Mouse (Mus musculus): ENCODE measurements at regions not wholly inside any gene's neighbourhood (a gene's known extent, or its start where the extent isn't known, plus 50 kb on each side); places are given as distances from the start of the nearest gene placed in this dataset.

DNA sequence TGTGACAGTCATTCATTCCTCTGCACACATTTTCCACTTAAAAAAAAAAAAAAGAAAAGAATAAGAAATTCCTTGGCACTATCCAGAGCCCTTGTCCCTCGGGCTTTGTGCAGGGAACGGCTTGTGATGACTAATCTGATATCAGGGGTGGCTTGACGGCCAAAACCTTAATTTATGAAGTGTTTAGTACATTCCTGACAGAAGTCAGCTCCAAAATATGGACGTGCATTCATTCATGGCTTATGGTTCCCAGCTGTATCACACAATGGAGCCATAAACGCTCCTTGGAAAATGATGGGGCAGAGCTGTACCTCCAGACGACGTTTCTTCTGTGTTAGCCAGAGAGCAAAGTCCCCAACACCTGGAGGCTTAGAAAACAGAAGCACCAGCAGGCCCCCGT lies 62.1 kb upstream of the Elac2 start:
- no peak for DNase-seq (ENCODE audit: low read depth, low spot score)

DNA sequence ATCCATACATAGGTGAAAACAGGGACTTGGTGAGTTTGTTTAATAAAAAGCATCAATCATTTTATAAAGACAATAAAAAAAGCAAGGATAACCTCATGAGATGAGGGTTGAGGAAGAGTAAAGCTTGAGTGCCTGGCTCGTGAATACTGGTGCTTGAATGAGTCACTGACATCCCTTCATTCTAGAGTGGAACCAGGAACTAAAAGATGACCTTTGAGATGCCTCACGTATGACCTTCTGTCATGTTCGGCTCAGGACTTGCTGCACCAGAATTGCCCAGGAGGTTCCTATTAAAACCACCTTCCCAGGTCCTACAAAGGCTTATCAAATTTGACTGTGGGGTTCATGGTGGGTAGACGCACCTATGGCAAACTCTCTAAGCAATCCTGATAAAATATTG lies 61.5 kb upstream of the Elac2 start:
- no peak for DNase-seq (ENCODE audit: low read depth, low spot score)

DNA sequence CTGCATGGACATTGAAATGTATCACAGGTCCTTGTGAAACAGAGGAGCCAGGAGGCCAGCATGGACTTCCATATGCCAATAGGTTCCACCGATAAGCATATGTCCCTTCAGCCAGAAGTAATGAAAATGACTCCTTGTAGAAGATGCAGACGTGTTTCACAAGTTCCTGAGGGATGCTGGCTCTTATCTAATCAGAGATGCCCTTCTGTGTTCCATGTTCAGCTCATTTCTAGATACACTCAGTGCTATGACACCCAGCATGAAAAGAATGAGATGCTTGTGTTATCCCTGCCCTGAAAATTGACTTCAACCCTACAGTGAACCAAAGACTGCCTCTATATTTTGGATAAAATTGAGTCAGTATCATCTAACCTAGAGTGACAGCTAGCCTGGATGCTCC lies 53.8 kb upstream of the Elac2 start:
- no peak for DNase-seq (ENCODE audit: low read depth, low spot score)

GRCm38 (mm10) chr11:64925970-64926369 lies 52.9 kb upstream of the Elac2 start:
- DNase-seq (ENCODE audit: low read depth, low spot score): no peak
